Mouse (Mus musculus) frontal cortex, adult 2 months (tissue): Measurements from ENCODE around the gene Slc25a15. TPM values are rescaled to one million over a fixed set of nuclear protein-coding genes. Genes with fewer than 3 reads are reported as not detected.

Experiments
- DNase-seq, 2 experiments: peaks; one replicate each; pipeline ENCODE4 v3.0.0; 2022; ENCODE audit warnings: low spot score in 1 of 2; ENCODE audit errors: extremely low spot score in 1 of 2
- polyA plus RNA-seq: library from polyadenylated mRNA; depleted of rRNA; stranded (reverse); fragments of >200 nt; gene quantifications from 2 replicates; pipeline ENCODE4 v1.2.3, GENCODE M21; 2012; rRNA removed

The Slc25a15 gene
- polyA plus RNA-seq, 1 experiment: 10.1 TPM

DNA sequence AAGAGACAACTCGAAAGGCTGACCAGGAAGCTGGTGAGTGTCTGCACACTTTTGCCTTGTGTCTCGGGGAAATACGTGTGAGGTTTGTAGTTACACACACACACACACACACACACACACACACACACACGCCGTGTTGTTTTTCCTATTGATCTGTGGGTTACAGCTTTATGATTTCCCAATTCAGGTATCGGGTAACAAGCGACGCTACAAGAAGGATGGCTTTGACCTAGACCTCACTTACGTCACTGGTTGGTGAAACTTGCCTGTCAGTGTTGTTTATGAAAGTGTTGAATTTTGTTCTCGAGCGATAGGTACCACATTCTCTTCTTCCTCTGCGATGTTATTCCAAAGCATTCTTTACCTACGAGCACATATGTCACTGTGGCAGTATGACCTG is 63.0 kb downstream of the Slc25a15 start:
- no peak for DNase-seq

Other genes with a start within 250 kb of the Slc25a15 start
- 3.8 and 4.4 TPM in 2 replicates for gene Nek3, start 232.2 kb downstream of the Slc25a15 start, polyA plus RNA-seq
- gene Ckap2, start 212.8 kb downstream of the Slc25a15 start, polyA plus RNA-seq: 1.2 and 1.5 TPM in 2 replicates
- gene Vps36, start 205.8 kb downstream of the Slc25a15 start, polyA plus RNA-seq: 15.1 and 16.5 TPM in 2 replicates
- gene Thsd1, start 171.3 kb downstream of the Slc25a15 start, polyA plus RNA-seq: 5.6 and 5.8 TPM in 2 replicates
- gene Tpte, start 115.2 kb downstream of the Slc25a15 start, polyA plus RNA-seq: not detected in 2 replicates
- 15.5 and 19.7 TPM in 2 replicates for gene Mrps31, start 12.8 kb upstream of the Slc25a15 start, polyA plus RNA-seq